Mouse (Mus musculus) CH12F3 (cell line): ENCODE measurements around the gene Mfsd14a.
"Not testable (repeated sequence)": the region's sequence is repeated elsewhere in the genome, so short reads cannot be mapped to it uniquely, and the experiment has no call there.

Experiments used
- in situ Hi-C: fragments of 300-500 bp; cut with MboI; formaldehyde crosslinking; loops from 2 replicates; pipeline ENCODE4 v1.14.3; 2020; ENCODE audit warnings: low sequenced_read_pairs

The Mfsd14a gene

GRCm38 (mm10) chr3:116662463-116662863, at the start of gene Mfsd14a:
Gene Mfsd14a (minus strand): TSS chr3:116662677.
- in situ Hi-C loops = no loop called here

GRCm38 (mm10) chr3:116711624-116712435, 49.4 kb upstream of the Mfsd14a start:
- in situ Hi-C loops = no loop called here

- in situ Hi-C loops = no loop called here
Observed at GRCm38 (mm10) chr3:116710941-116711340, 48.5 kb upstream of the Mfsd14a start.

- in situ Hi-C loops = no loop called here
Observed at GRCm38 (mm10) chr3:116705637-116706204, 43.2 kb upstream of the Mfsd14a start.

- in situ Hi-C loops = no loop called here
Observed at GRCm38 (mm10) chr3:116703835-116704234, 41.4 kb upstream of the Mfsd14a start.

- in situ Hi-C loops = no loop called here
Observed at GRCm38 (mm10) chr3:116702647-116703272, 40.3 kb upstream of the Mfsd14a start.

- in situ Hi-C loops = no loop called here
Observed at GRCm38 (mm10) chr3:116701601-116702000, 39.1 kb upstream of the Mfsd14a start.

GRCm38 (mm10) chr3:116698786-116699185, 36.3 kb upstream of the Mfsd14a start:
- in situ Hi-C loops = no loop called here

GRCm38 (mm10) chr3:116695666-116695985, 33.1 kb upstream of the Mfsd14a start:
- in situ Hi-C loops = no loop called here

GRCm38 (mm10) chr3:116694955-116695665, 32.6 kb upstream of the Mfsd14a start:
- in situ Hi-C loops = no loop called here

GRCm38 (mm10) chr3:116694312-116694711, 31.8 kb upstream of the Mfsd14a start:
- in situ Hi-C loops = no loop called here

- in situ Hi-C loops = no loop called here
Observed at GRCm38 (mm10) chr3:116681160-116681559, 18.7 kb upstream of the Mfsd14a start, which contains the start of gene Gm43191. Gene Gm43191 (minus strand): TSS chr3:116681260.

- in situ Hi-C loops = not testable (repeated sequence)
Observed at GRCm38 (mm10) chr3:116664281-116664680, 1.8 kb upstream of the Mfsd14a start.

GRCm38 (mm10) chr3:116661870-116662414, 535 bp downstream of the Mfsd14a start:
- in situ Hi-C loops = no loop called here

- in situ Hi-C loops = no loop called here
Observed at GRCm38 (mm10) chr3:116661288-116661869, 1.1 kb downstream of the Mfsd14a start.

- in situ Hi-C loops = no loop called here
Observed at GRCm38 (mm10) chr3:116659856-116660430, 2.5 kb downstream of the Mfsd14a start.

- in situ Hi-C loops = no loop called here
Observed at GRCm38 (mm10) chr3:116658928-116659565, 3.4 kb downstream of the Mfsd14a start.

- in situ Hi-C loops = no loop called here
Observed at GRCm38 (mm10) chr3:116656184-116656965, 6.1 kb downstream of the Mfsd14a start.

- in situ Hi-C loops = not testable (repeated sequence)
Observed at GRCm38 (mm10) chr3:116654051-116654450, 8.4 kb downstream of the Mfsd14a start.
